Mouse (Mus musculus) CD4-positive naive resting alpha-beta T cell, adult 76 days (primary cell): ENCODE data around the gene Vmn1r119. TPM values are rescaled to one million over a fixed set of nuclear protein-coding genes. Genes with fewer than 3 reads are reported as not detected.

Experiments used
- total RNA-seq: library from RNA; stranded (reverse); gene quantifications from one replicate; pipeline ENCODE4 v1.2.4, GENCODE M21; 2023

The Vmn1r119 gene
- total RNA-seq: not detected

DNA sequence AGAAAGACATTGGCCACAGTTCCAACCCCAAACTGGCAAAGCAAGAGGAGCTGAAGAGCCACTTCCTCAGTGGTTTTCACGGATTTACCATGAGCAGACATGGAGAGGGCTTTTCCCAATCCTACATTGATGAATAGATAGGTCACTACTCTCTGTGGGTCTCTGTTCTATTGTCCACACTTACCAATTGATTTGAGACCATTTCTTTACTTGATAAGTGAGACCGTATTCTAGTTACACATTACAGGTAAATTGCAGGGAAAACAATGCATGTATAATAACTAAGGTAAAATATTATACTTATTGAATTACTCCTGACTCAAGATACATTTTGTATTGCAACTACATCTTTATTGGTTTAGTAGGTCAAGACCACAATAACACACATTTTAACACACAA, at the start of gene Vmn1r119:
Gene Vmn1r119 (minus strand): TSS at position 101 of the 400 bp plus-strand sequence.

DNA sequence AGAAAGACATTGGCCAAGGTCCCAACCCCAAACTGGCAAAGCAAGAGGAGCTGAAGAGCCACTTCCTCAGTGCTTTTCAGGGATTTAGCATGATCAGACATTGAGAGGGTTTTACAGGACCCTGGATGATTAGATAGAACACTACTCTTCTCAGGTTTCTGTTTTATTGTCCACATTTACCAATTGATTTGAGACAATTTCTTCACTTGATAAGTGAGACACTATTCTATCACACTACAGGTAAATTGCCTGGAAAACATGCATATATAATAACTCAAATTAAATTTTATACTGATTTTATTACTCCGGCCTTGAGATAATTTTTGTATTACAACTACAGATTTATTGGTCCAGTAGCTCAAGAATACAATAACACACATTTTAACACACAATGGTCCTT, 41.4 kb upstream of the Vmn1r119 start, which contains the start of gene Vmn1r120:
Gene Vmn1r120 (minus strand): TSS at position 101 of the 400 bp plus-strand sequence.

Other genes with a start within 250 kb of the Vmn1r119 start
- gene Vmn1r112, start 241.3 kb downstream of the Vmn1r119 start, total RNA-seq: not detected
- not detected for gene Vmn1r113, start 225.2 kb downstream of the Vmn1r119 start, total RNA-seq
- not detected for gene Vmn1r114, start 200.3 kb downstream of the Vmn1r119 start, total RNA-seq
- gene Vmn1r115, start 167.5 kb downstream of the Vmn1r119 start, total RNA-seq: not detected
- not detected for gene Vmn1r116, start 140.2 kb downstream of the Vmn1r119 start, total RNA-seq
- gene Vmn1r117, start 128.3 kb downstream of the Vmn1r119 start, total RNA-seq: not detected
- not detected for gene Vmn1r118, start 100.1 kb downstream of the Vmn1r119 start, total RNA-seq
- gene Vmn1r120, start 41.3 kb upstream of the Vmn1r119 start, total RNA-seq: not detected
- gene Vmn1r121, start 86.1 kb upstream of the Vmn1r119 start, total RNA-seq: not detected
- not detected for gene Vmn1r122, start 121.7 kb upstream of the Vmn1r119 start, total RNA-seq
- gene Vmn1r123, start 149.7 kb upstream of the Vmn1r119 start, total RNA-seq: not detected
- not detected for gene Gm5157, start 178.0 kb upstream of the Vmn1r119 start, total RNA-seq
- not detected for gene Vmn1r124, start 248.2 kb upstream of the Vmn1r119 start, total RNA-seq